Mouse (Mus musculus): ENCODE data around the gene Csf3. TPM values are rescaled to one million over a fixed set of nuclear protein-coding genes. Genes with fewer than 3 reads are reported as not detected.
A peak's percentile ranks its signal among the peaks of the same experiment; 100 is the strongest.
"Not testable (repeated sequence)": the region's sequence is repeated elsewhere in the genome, so short reads cannot be mapped to it uniquely, and the experiment has no call there.

The Csf3 gene
- polyA plus RNA-seq, 1 experiment: not detected

- no peak overlapping the region for H3K27ac ChIP-seq (ENCODE audit: insufficient read depth, low read length)
- H3K4me1 ChIP-seq (ENCODE audit: control insufficient read depth, insufficient read depth, low read length): 0 out of 2 replicates have a peak, but pooled peaks cover 2% of the 10 kb centered on the region
- no peak for TF ChIP-seq POLR2A (IDR thresholded peaks at IDR 0.05; ENCODE audit: low read depth, low read length)
- TF ChIP-seq CTCF (IDR thresholded peaks at IDR 0.05; ENCODE audit: borderline replicate concordance, insufficient read depth, low read length): no peak
- no peak overlapping the region for H3K4me3 ChIP-seq (ENCODE audit: insufficient read depth, low read length)
Measured at GRCm38 (mm10) chr11:98680023-98680422, 21.0 kb upstream of the Csf3 start.

- H3K27ac ChIP-seq (ENCODE audit: insufficient read depth, low read length); H3K4me3 ChIP-seq (ENCODE audit: insufficient read depth, low read length); H3K4me1 ChIP-seq (ENCODE audit: control insufficient read depth, insufficient read depth, low read length): not testable (repeated sequence)
Measured at GRCm38 (mm10) chr11:98680595-98680994, 20.5 kb upstream of the Csf3 start.

- Histone ChIP-seq H3K27ac (ENCODE audit: insufficient read depth, low read length) (no peak overlapping the region), H3K4me1 (ENCODE audit: control insufficient read depth, insufficient read depth, low read length) (0 out of 2 replicates have a peak, but pooled peaks cover 2% of the 10 kb centered on the region), H3K4me3 (ENCODE audit: insufficient read depth, low read length) (no peak overlapping the region)
- TF ChIP-seq CTCF (IDR thresholded peaks at IDR 0.05; ENCODE audit: borderline replicate concordance, insufficient read depth, low read length) (no peak), POLR2A (IDR thresholded peaks at IDR 0.05; ENCODE audit: low read depth, low read length) (no peak)
Measured at GRCm38 (mm10) chr11:98681186-98681585, 19.9 kb upstream of the Csf3 start.

- H3K4me3 ChIP-seq (ENCODE audit: insufficient read depth, low read length): peak within 1 kb of the TSS; percentile 100
- H3K27ac ChIP-seq (ENCODE audit: insufficient read depth, low read length): peak within 1 kb of the TSS; percentile 36; the same call in 1 of the 2 replicates
- TF ChIP-seq POLR2A (IDR thresholded peaks at IDR 0.05; ENCODE audit: low read depth, low read length) (peak; percentile 87), CTCF (IDR thresholded peaks at IDR 0.05; ENCODE audit: borderline replicate concordance, insufficient read depth, low read length) (no peak)
- 0 out of 2 replicates have a peak, but pooled peaks cover 2% of the 10 kb centered on the region for H3K4me1 ChIP-seq (ENCODE audit: control insufficient read depth, insufficient read depth, low read length)
Measured at GRCm38 (mm10) chr11:98681786-98682745, 19.0 kb upstream of the Csf3 start, which contains the start of gene Psmd3. Psmd3 (plus strand) TSS chr11:98682554.

GRCm38 (mm10) chr11:98682811-98683210, 18.3 kb upstream of the Csf3 start:
- Histone ChIP-seq H3K4me1 (ENCODE audit: control insufficient read depth, insufficient read depth, low read length) (0 out of 2 replicates have a peak, but pooled peaks cover 2% of the 10 kb centered on the region), H3K27ac (ENCODE audit: insufficient read depth, low read length) (no peak overlapping the region), H3K4me3 (ENCODE audit: insufficient read depth, low read length) (peak overlapping the region; percentile 100)
- TF ChIP-seq CTCF (IDR thresholded peaks at IDR 0.05; ENCODE audit: borderline replicate concordance, insufficient read depth, low read length) (no peak), POLR2A (IDR thresholded peaks at IDR 0.05; ENCODE audit: low read depth, low read length) (no peak)

GRCm38 (mm10) chr11:98685642-98686041, 15.4 kb upstream of the Csf3 start:
- Histone ChIP-seq H3K27ac (ENCODE audit: insufficient read depth, low read length) (no peak overlapping the region), H3K4me3 (ENCODE audit: insufficient read depth, low read length) (no peak overlapping the region), H3K4me1 (ENCODE audit: control insufficient read depth, insufficient read depth, low read length) (0 out of 2 replicates have a peak, but pooled peaks cover 2% of the 10 kb centered on the region)
- no peak for TF ChIP-seq CTCF (IDR thresholded peaks at IDR 0.05; ENCODE audit: borderline replicate concordance, insufficient read depth, low read length)
- TF ChIP-seq POLR2A (IDR thresholded peaks at IDR 0.05; ENCODE audit: low read depth, low read length): no peak

- Histone ChIP-seq H3K27ac (ENCODE audit: insufficient read depth, low read length) (no peak overlapping the region), H3K4me3 (ENCODE audit: insufficient read depth, low read length) (no peak overlapping the region), H3K4me1 (ENCODE audit: control insufficient read depth, insufficient read depth, low read length) (0 out of 2 replicates have a peak, but pooled peaks cover 2% of the 10 kb centered on the region)
- TF ChIP-seq CTCF (IDR thresholded peaks at IDR 0.05; ENCODE audit: borderline replicate concordance, insufficient read depth, low read length) (no peak), POLR2A (IDR thresholded peaks at IDR 0.05; ENCODE audit: low read depth, low read length) (no peak)
Measured at GRCm38 (mm10) chr11:98686976-98687375, 14.1 kb upstream of the Csf3 start.

GRCm38 (mm10) chr11:98688009-98688408, 13.1 kb upstream of the Csf3 start:
- H3K4me1 ChIP-seq (ENCODE audit: control insufficient read depth, insufficient read depth, low read length): 0 out of 2 replicates have a peak, but pooled peaks cover 2% of the 10 kb centered on the region
- H3K4me3 ChIP-seq (ENCODE audit: insufficient read depth, low read length): no peak overlapping the region
- no peak for TF ChIP-seq POLR2A (IDR thresholded peaks at IDR 0.05; ENCODE audit: low read depth, low read length)
- TF ChIP-seq CTCF (IDR thresholded peaks at IDR 0.05; ENCODE audit: borderline replicate concordance, insufficient read depth, low read length): no peak
- no peak overlapping the region for H3K27ac ChIP-seq (ENCODE audit: insufficient read depth, low read length)

GRCm38 (mm10) chr11:98693201-98693600, 7.9 kb upstream of the Csf3 start:
- TF ChIP-seq CTCF (IDR thresholded peaks at IDR 0.05; ENCODE audit: borderline replicate concordance, insufficient read depth, low read length) (no peak), POLR2A (IDR thresholded peaks at IDR 0.05; ENCODE audit: low read depth, low read length) (no peak)
- H3K4me3 ChIP-seq (ENCODE audit: insufficient read depth, low read length): no peak overlapping the region
- H3K4me1 ChIP-seq (ENCODE audit: control insufficient read depth, insufficient read depth, low read length): no peaks in the 10 kb centered on the region
- no peak overlapping the region for H3K27ac ChIP-seq (ENCODE audit: insufficient read depth, low read length)

GRCm38 (mm10) chr11:98693746-98694145, 7.3 kb upstream of the Csf3 start:
- no peak overlapping the region for H3K27ac ChIP-seq (ENCODE audit: insufficient read depth, low read length)
- TF ChIP-seq POLR2A (IDR thresholded peaks at IDR 0.05; ENCODE audit: low read depth, low read length) (no peak), CTCF (IDR thresholded peaks at IDR 0.05; ENCODE audit: borderline replicate concordance, insufficient read depth, low read length) (no peak)
- H3K4me3 ChIP-seq (ENCODE audit: insufficient read depth, low read length): no peak overlapping the region
- H3K4me1 ChIP-seq (ENCODE audit: control insufficient read depth, insufficient read depth, low read length): no peaks in the 10 kb centered on the region

Data from embryonic fibroblast, embryonic 13.5 days (primary cell).